Mouse (Mus musculus) heart, postnatal 0 days (tissue): ENCODE data around the gene Foxp1. TPM values are rescaled to one million over a fixed set of nuclear protein-coding genes. Genes with fewer than 3 reads are reported as not detected.

Experiments used
- ATAC-seq: fragments of 200-750 bp; cut with Nextera tagmentation; 2 replicates; pipeline ENCODE4 v1.8.0; 2017; ENCODE audit warnings: low read depth, moderate number of reproducible peaks, moderate library complexity; ENCODE audit not compliant: insufficient read depth
- DNase-seq: peaks from one replicate; pipeline ENCODE4 v3.0.0-alpha.2; 2016; ENCODE audit warnings: low spot score
- H3K27ac ChIP-seq: fragments of 300-500 bp; sonication (generic); 2 replicates; pipeline ENCODE4 v1.5.1; 2014; ENCODE audit warnings: low read depth, mild to moderate bottlenecking
- H3K27me3 ChIP-seq: fragments of 300-500 bp; sonication (generic); 2 replicates; pipeline ENCODE4 v1.6.1; 2014; ENCODE audit warnings: low read length, mixed read lengths; ENCODE audit not compliant: control insufficient read depth, insufficient read depth
- H3K36me3 ChIP-seq: fragments of 300-500 bp; sonication (generic); replicated peaks from 2 replicates; pipeline ENCODE4 v1.6.1; 2014; ENCODE audit warnings: low read length, mixed read lengths; ENCODE audit not compliant: control insufficient read depth, insufficient read depth
- H3K4me1 ChIP-seq: fragments of 300-500 bp; sonication (generic); 2 replicates; pipeline ENCODE4 v1.6.1; 2014; ENCODE audit warnings: antibody characterized with exemption; ENCODE audit not compliant: control insufficient read depth, insufficient read depth
- H3K4me2 ChIP-seq: fragments of 300-500 bp; sonication (generic); 2 replicates; pipeline ENCODE4 v1.6.1; 2014; ENCODE audit warnings: low read depth, mild to moderate bottlenecking, low read length, moderate library complexity
- H3K4me3 ChIP-seq: fragments of 300-500 bp; sonication (generic); 2 replicates; pipeline ENCODE4 v1.5.1; 2014; ENCODE audit warnings: low read depth, low read length
- H3K9ac ChIP-seq: fragments of 300-500 bp; sonication (generic); replicated peaks from 2 replicates; pipeline ENCODE4 v1.6.1; 2014; ENCODE audit warnings: low read depth, low read length, mixed read lengths
- H3K9me3 ChIP-seq: fragments of 300-500 bp; sonication (generic); replicated peaks from 2 replicates; pipeline ENCODE4 v1.6.1; 2016; ENCODE audit warnings: low read length; ENCODE audit not compliant: control insufficient read depth
- CTCF ChIP-seq: IDR thresholded peaks from 2 replicates; pipeline ENCODE4 v1.5.1; 2016; ENCODE audit warnings: antibody characterized with exemption, control low read depth, low read depth
- EP300 ChIP-seq: IDR thresholded peaks from 2 replicates; pipeline ENCODE4 v1.6.1; 2016; ENCODE audit warnings: antibody characterized with exemption, low read depth
- WGBS: fragments of 180-500 bp; shearing (Covaris S2); extraction: QIAGEN DNeasy Blood & Tissue Kit; methylation state at CpG from one replicate; pipeline ENCODE4 v1.1.7; 2014; 5-methylcytosine and 5-hydroxymethylcytosine counted together
- polyA plus RNA-seq: library from polyadenylated mRNA; unstranded; fragments of >200 nt; fragmentation: Nextera tagmentation; extraction: Ambion mirVana; gene quantifications from 2 replicates; pipeline ENCODE4 v1.2.1, GENCODE M21; 2015
- total RNA-seq: library from RNA; depleted of rRNA; stranded (reverse); fragments of >200 nt; gene quantifications from 2 replicates; pipeline ENCODE4 v1.2.3, GENCODE M21; 2014; ENCODE audit warnings: low replicate concordance

Foxp1 gene
- total and polyA plus RNA-seq, 2 experiments from 2014 or later = 40.7 to 88.1 TPM

GRCm38 (mm10) chr6:99359036-99359698 is 163.4 kb downstream of the Foxp1 start:
- no peak overlapping the region for H3K4me3 ChIP-seq
- ATAC-seq (no peak), DNase-seq (no peak)
- no peaks in the 10 kb centered on the region for H3K27me3 ChIP-seq
- peaks cover 31% of the 10 kb centered on the region for H3K4me1 ChIP-seq
- TF ChIP-seq EP300 (no peak), CTCF (no peak)
- H3K9ac ChIP-seq = no peak overlapping the region
- no peaks in the 10 kb centered on the region for H3K36me3 ChIP-seq
- H3K27ac ChIP-seq = peak overlapping the region; percentile 70
- no peak overlapping the region for H3K4me2 ChIP-seq
- H3K9me3 ChIP-seq = no peaks in the 10 kb centered on the region
- WGBS = 48% methylated on average over 9 of the region's 9 CpGs

- no peaks in the 10 kb centered on the region for H3K27me3 ChIP-seq
- ATAC-seq (no peak), DNase-seq (no peak)
- TF ChIP-seq EP300 = no peak
- no peaks in the 10 kb centered on the region for H3K36me3 ChIP-seq
- no peak overlapping the region for H3K9ac ChIP-seq
- no peak overlapping the region for H3K27ac ChIP-seq
- H3K9me3 ChIP-seq = no peaks in the 10 kb centered on the region
- peaks cover 31% of the 10 kb centered on the region for H3K4me1 ChIP-seq
- H3K4me3 ChIP-seq = no peak overlapping the region
- WGBS = 85% methylated on average over 2 of the region's 2 CpGs
- no peak overlapping the region for H3K4me2 ChIP-seq
Measured at GRCm38 (mm10) chr6:99357931-99358330, 164.6 kb downstream of the Foxp1 start.

GRCm38 (mm10) chr6:99354338-99354737 is 168.2 kb downstream of the Foxp1 start:
- no peaks in the 10 kb centered on the region for H3K36me3 ChIP-seq
- no peak for TF ChIP-seq CTCF
- no peak for TF ChIP-seq EP300
- no peak for DNase-seq
- WGBS = 30% methylated on average over 2 of the region's 2 CpGs
- no peaks in the 10 kb centered on the region for H3K9me3 ChIP-seq
- ATAC-seq = no peak
- H3K4me1 ChIP-seq = peaks cover 31% of the 10 kb centered on the region
- H3K4me2 ChIP-seq = no peak overlapping the region
- H3K4me3 ChIP-seq = no peak overlapping the region
- no peaks in the 10 kb centered on the region for H3K27me3 ChIP-seq
- no peak overlapping the region for H3K9ac ChIP-seq
- H3K27ac ChIP-seq = no peak overlapping the region

GRCm38 (mm10) chr6:99353441-99353840 is 169.1 kb downstream of the Foxp1 start:
- Histone ChIP-seq H3K4me2 (no peak overlapping the region), H3K4me3 (no peak overlapping the region), H3K27ac (no peak overlapping the region), H3K9me3 (no peaks in the 10 kb centered on the region), H3K36me3 (no peaks in the 10 kb centered on the region), H3K9ac (no peak overlapping the region), H3K4me1 (peaks cover 24% of the 10 kb centered on the region), H3K27me3 (no peaks in the 10 kb centered on the region)
- TF ChIP-seq EP300 (no peak), CTCF (no peak)
- DNase-seq = no peak
- ATAC-seq = no peak
- 64% methylated on average over 2 of the region's 2 CpGs for WGBS

GRCm38 (mm10) chr6:99350566-99350965 is 172.0 kb downstream of the Foxp1 start:
- ATAC-seq (no peak), DNase-seq (no peak)
- no peak overlapping the region for H3K4me2 ChIP-seq
- H3K9ac ChIP-seq = no peak overlapping the region
- H3K27me3 ChIP-seq = no peaks in the 10 kb centered on the region
- TF ChIP-seq CTCF = no peak
- TF ChIP-seq EP300 = no peak
- no peak overlapping the region for H3K4me3 ChIP-seq
- WGBS = 31% methylated on average over 3 of the region's 3 CpGs
- no peak overlapping the region for H3K27ac ChIP-seq
- no peaks in the 10 kb centered on the region for H3K9me3 ChIP-seq
- no peaks in the 10 kb centered on the region for H3K36me3 ChIP-seq
- peaks cover 20% of the 10 kb centered on the region for H3K4me1 ChIP-seq

DNA sequence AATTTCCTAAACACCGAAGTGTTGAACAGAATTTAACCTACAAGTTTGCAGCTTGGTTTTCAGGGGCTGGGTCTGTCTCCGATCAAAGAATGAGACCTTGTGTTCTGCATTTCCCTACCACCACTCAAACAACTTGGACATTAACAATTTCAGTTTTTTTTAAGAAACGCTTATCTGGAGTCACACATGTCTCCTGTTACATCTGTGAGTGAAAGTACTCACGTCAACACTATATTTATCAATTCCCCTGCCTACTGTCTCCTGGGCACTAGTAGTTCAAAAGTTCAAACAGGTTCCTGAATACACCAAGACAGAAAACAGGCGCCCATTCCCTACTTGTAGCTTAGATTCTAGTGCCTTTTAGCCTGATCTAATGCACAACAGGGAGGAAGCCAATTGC is 172.4 kb downstream of the Foxp1 start:
- no peaks in the 10 kb centered on the region for H3K27me3 ChIP-seq
- no peak overlapping the region for H3K4me2 ChIP-seq
- H3K9ac ChIP-seq = no peak overlapping the region
- ATAC-seq (no peak), DNase-seq (peak; percentile 28)
- 24% methylated on average over 5 of the region's 5 CpGs for WGBS
- no peaks in the 10 kb centered on the region for H3K9me3 ChIP-seq
- H3K4me3 ChIP-seq = no peak overlapping the region
- no peak overlapping the region for H3K27ac ChIP-seq
- no peak for TF ChIP-seq CTCF
- no peak for TF ChIP-seq EP300
- H3K4me1 ChIP-seq = peaks cover 16% of the 10 kb centered on the region
- no peaks in the 10 kb centered on the region for H3K36me3 ChIP-seq
